Mouse (Mus musculus) thymus, postnatal 25 days (tissue): ENCODE measurements around the gene Cenpv.

Experiments
- DNase-seq: peaks from one replicate; pipeline ENCODE4 v3.0.0; 2022

Gene Cenpv

GRCm38 (mm10) chr11:62539089-62539890, at the start of gene Cenpv:
TSS of gene Cenpv (minus strand) at chr11:62539261.
- DNase-seq: peak; percentile 77

- no peak for DNase-seq
These were observed 48.0 kb upstream of the Cenpv start for GRCm38 (mm10) chr11:62587034-62587433.

- DNase-seq: no peak
These were observed 45.7 kb upstream of the Cenpv start for GRCm38 (mm10) chr11:62584671-62585206.

- DNase-seq: no peak
These were observed 44.0 kb upstream of the Cenpv start for GRCm38 (mm10) chr11:62583031-62583430.

GRCm38 (mm10) chr11:62576530-62577152, 37.6 kb upstream of the Cenpv start:
- peak; percentile 83 for DNase-seq

GRCm38 (mm10) chr11:62575659-62576438, 36.8 kb upstream of the Cenpv start:
- peak; percentile 54 for DNase-seq

- DNase-seq: peak; percentile 92
These were observed 36.2 kb upstream of the Cenpv start for GRCm38 (mm10) chr11:62575297-62575658.

- DNase-seq: no peak
These were observed 35.6 kb upstream of the Cenpv start for GRCm38 (mm10) chr11:62574703-62575085.

- peak; percentile 84 for DNase-seq
These were observed 35.1 kb upstream of the Cenpv start, which contains the start of gene Trpv2 for GRCm38 (mm10) chr11:62573959-62574702. TSS of gene Trpv2 (plus strand) at chr11:62574486.

- DNase-seq: no peak
These were observed 29.2 kb upstream of the Cenpv start for GRCm38 (mm10) chr11:62568300-62568699.

GRCm38 (mm10) chr11:62566211-62566610, 27.1 kb upstream of the Cenpv start:
- no peak for DNase-seq

GRCm38 (mm10) chr11:62565747-62566146, 26.7 kb upstream of the Cenpv start:
- DNase-seq: no peak

GRCm38 (mm10) chr11:62563590-62563989, 24.5 kb upstream of the Cenpv start:
- DNase-seq: no peak

GRCm38 (mm10) chr11:62560463-62561016, 21.5 kb upstream of the Cenpv start:
- DNase-seq: peak; percentile 15

- DNase-seq: no peak
These were observed 20.0 kb upstream of the Cenpv start for GRCm38 (mm10) chr11:62558961-62559646.

- DNase-seq: no peak
These were observed 19.1 kb upstream of the Cenpv start for GRCm38 (mm10) chr11:62558152-62558551.

- DNase-seq: no peak
These were observed 18.1 kb upstream of the Cenpv start for GRCm38 (mm10) chr11:62557205-62557604.

- DNase-seq: no peak
These were observed 16.9 kb upstream of the Cenpv start for GRCm38 (mm10) chr11:62555896-62556412.

- no peak for DNase-seq
These were observed 16.0 kb upstream of the Cenpv start for GRCm38 (mm10) chr11:62554934-62555517.

GRCm38 (mm10) chr11:62554163-62554855, 15.2 kb upstream of the Cenpv start:
- no peak for DNase-seq
